Mouse (Mus musculus) ES-Bruce4 (cell line): Measurements from ENCODE around the gene Psmc3.

Experiments used
- CTCF ChIP-seq: IDR thresholded peaks from one replicate; pipeline ENCODE4 v1.8.1; 2011; ENCODE audit warnings: low read depth, low read length
- POLR2A ChIP-seq: IDR thresholded peaks from one replicate; pipeline ENCODE4 v1.8.1; 2011; ENCODE audit warnings: low read length; ENCODE audit not compliant: insufficient read depth

DNA sequence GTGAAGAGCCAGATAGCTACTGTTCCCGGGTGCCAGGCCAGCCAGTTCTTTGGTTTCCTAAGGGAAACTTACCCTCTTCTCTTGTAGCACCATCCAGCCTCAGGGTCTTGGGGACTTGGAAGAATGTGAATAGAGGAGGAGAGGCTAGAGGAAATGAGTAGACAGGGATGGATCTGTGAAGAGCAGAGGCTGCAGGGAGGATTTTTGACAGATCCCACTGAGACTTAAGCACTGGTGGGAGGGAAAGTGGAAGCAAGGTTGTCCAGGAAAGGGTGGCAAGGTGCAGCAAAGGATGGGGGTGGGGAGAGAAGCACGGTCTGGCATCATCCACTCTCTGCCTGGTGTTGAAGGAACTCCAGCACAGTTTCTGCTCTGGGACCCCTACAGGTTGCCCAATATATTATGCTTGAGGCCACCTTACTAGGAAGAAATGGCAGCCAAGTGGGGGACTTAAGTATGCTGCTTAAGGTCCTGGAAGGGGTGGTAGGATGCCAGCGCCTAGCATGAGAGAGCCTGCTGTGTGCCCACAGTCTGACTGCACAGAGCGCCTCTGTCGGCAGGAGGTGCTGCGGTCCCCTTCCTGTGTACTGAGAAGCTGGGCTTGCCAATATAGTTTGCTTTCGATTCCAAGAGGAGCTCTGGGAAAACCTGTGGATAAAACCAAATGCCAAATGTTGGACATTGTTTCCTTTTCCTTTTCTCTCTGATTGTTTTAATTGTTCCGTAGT lies 35.6 kb upstream of the Psmc3 start:
- TF ChIP-seq POLR2A (no peak), CTCF (peak; percentile 37)
